Mouse (Mus musculus): Measurements from ENCODE around the gene Ankrd22. TPM values are rescaled to one million over a fixed set of nuclear protein-coding genes. Genes with fewer than 3 reads are reported as not detected.

Ankrd22 gene
- total RNA-seq, 2 experiments from 2014 or later: 0.41 TPM; not detected in 1

GRCm38 (mm10) chr19:34186845-34187244 is 21.0 kb upstream of the Ankrd22 start:
- DNase-seq (ENCODE audit: low spot score in 2 of 2): no peak
- intact Hi-C loops (cut with DNase I): no loop called here

- intact Hi-C loops (cut with DNase I): no loop called here
- DNase-seq (ENCODE audit: low spot score in 2 of 2): no peak
Measured at GRCm38 (mm10) chr19:34182490-34182889, 16.6 kb upstream of the Ankrd22 start.

GRCm38 (mm10) chr19:34181234-34181633 is 15.4 kb upstream of the Ankrd22 start:
- intact Hi-C loops (cut with DNase I): no loop called here
- DNase-seq (ENCODE audit: low spot score in 2 of 2): no peak

GRCm38 (mm10) chr19:34180316-34180715 is 14.5 kb upstream of the Ankrd22 start:
- no peak for DNase-seq (ENCODE audit: low spot score in 2 of 2)
- intact Hi-C loops (cut with DNase I): no loop called here

GRCm38 (mm10) chr19:34179136-34179535 is 13.3 kb upstream of the Ankrd22 start:
- DNase-seq (ENCODE audit: low spot score in 2 of 2): no peak
- intact Hi-C loops (cut with DNase I): no loop called here

- no peak for DNase-seq (ENCODE audit: low spot score in 2 of 2)
- intact Hi-C loops (cut with DNase I): no loop called here
Measured at GRCm38 (mm10) chr19:34174004-34174403, 8.2 kb upstream of the Ankrd22 start.

- DNase-seq (ENCODE audit: low spot score in 2 of 2): no peak
Measured at GRCm38 (mm10) chr19:34171167-34171566, 5.3 kb upstream of the Ankrd22 start.

GRCm38 (mm10) chr19:34169121-34169520 is 3.3 kb upstream of the Ankrd22 start:
- no peak for DNase-seq (ENCODE audit: low spot score in 2 of 2)
- intact Hi-C loops (cut with DNase I): no loop called here

More at GRCm38 (mm10) chr19:34171167-34171566, 5.3 kb upstream of the Ankrd22 start:
- intact Hi-C loops (cut with DNase I): no loop called here

GRCm38 (mm10) chr19:34167896-34168661 is 2.2 kb upstream of the Ankrd22 start:
- intact Hi-C loops (cut with DNase I): no loop called here

GRCm38 (mm10) chr19:34166386-34166785 is 533 bp upstream of the Ankrd22 start:
- no peak for DNase-seq (ENCODE audit: low spot score in 2 of 2)
- intact Hi-C loops (cut with DNase I): no loop called here

More at GRCm38 (mm10) chr19:34167896-34168661, 2.2 kb upstream of the Ankrd22 start:
- DNase-seq (ENCODE audit: low spot score in 2 of 2): no peak

GRCm38 (mm10) chr19:34162693-34163092 is 3.2 kb downstream of the Ankrd22 start:
- intact Hi-C loops (cut with DNase I): no loop called here

GRCm38 (mm10) chr19:34153263-34154144 is 12.3 kb downstream of the Ankrd22 start:
- intact Hi-C loops (cut with DNase I): no loop called here
- no peak for DNase-seq (ENCODE audit: low spot score in 2 of 2)

More at GRCm38 (mm10) chr19:34162693-34163092, 3.2 kb downstream of the Ankrd22 start:
- DNase-seq (ENCODE audit: low spot score in 2 of 2): no peak

GRCm38 (mm10) chr19:34151909-34152308 is 13.9 kb downstream of the Ankrd22 start:
- DNase-seq (ENCODE audit: low spot score in 2 of 2): no peak
- intact Hi-C loops (cut with DNase I): no loop called here

GRCm38 (mm10) chr19:34148421-34148820 is 17.4 kb downstream of the Ankrd22 start:
- intact Hi-C loops (cut with DNase I): loop anchor here (10.0 kb wide), 1 partner anchor 96 kb away; no protein-coding TSS in a partner anchor
- no peak for DNase-seq (ENCODE audit: low spot score in 2 of 2)

- no peak for DNase-seq (ENCODE audit: low spot score in 2 of 2)
- intact Hi-C loops (cut with DNase I): loop anchor here (10.0 kb wide), 1 partner anchor 105 kb away; no protein-coding TSS in a partner anchor
Measured at GRCm38 (mm10) chr19:34139431-34140046, 26.3 kb downstream of the Ankrd22 start.

- intact Hi-C loops (cut with DNase I): no loop called here
- no peak for DNase-seq (ENCODE audit: low spot score in 2 of 2)
Measured at GRCm38 (mm10) chr19:34138720-34139430, 27.0 kb downstream of the Ankrd22 start.

- intact Hi-C loops (cut with DNase I): no loop called here
- no peak for DNase-seq (ENCODE audit: low spot score in 2 of 2)
Measured at GRCm38 (mm10) chr19:34120107-34120731, 45.6 kb downstream of the Ankrd22 start.

- DNase-seq (ENCODE audit: low spot score in 2 of 2): no peak
- intact Hi-C loops (cut with DNase I): no loop called here
Measured at GRCm38 (mm10) chr19:34119653-34120052, 46.2 kb downstream of the Ankrd22 start.

GRCm38 (mm10) chr19:34119102-34119501 is 46.8 kb downstream of the Ankrd22 start:
- no peak for DNase-seq (ENCODE audit: low spot score in 2 of 2)
- intact Hi-C loops (cut with DNase I): no loop called here

Data from left cerebral cortex, postnatal 36 days (tissue).